Mouse (Mus musculus) heart, embryonic 15.5 days (tissue): ENCODE data around the gene Smoc1. TPM values are rescaled to one million over a fixed set of nuclear protein-coding genes. Genes with fewer than 3 reads are reported as not detected.

Experiments used
- ATAC-seq: fragments of 200-750 bp; cut with Nextera tagmentation; replicated peaks from 2 replicates; pipeline ENCODE4 v1.8.0; 2017; ENCODE audit warnings: low read depth, moderate TSS enrichment; ENCODE audit not compliant: insufficient number of reproducible peaks, insufficient read depth, low FRiP score
- H3K27ac ChIP-seq: fragments of 300-500 bp; sonication (generic); 2 replicates; pipeline ENCODE4 v1.5.1; 2015; ENCODE audit warnings: mild to moderate bottlenecking, inconsistent platforms
- H3K27me3 ChIP-seq: fragments of 300-500 bp; sonication (generic); 2 replicates; pipeline ENCODE4 v1.6.1; 2015; ENCODE audit warnings: inconsistent platforms
- H3K36me3 ChIP-seq: fragments of 300-500 bp; sonication (generic); 2 replicates; pipeline ENCODE4 v1.6.1; 2015; ENCODE audit warnings: mild to moderate bottlenecking, inconsistent platforms
- H3K4me1 ChIP-seq: fragments of 300-500 bp; sonication (generic); replicated peaks from 2 replicates; pipeline ENCODE4 v1.6.1; 2015; ENCODE audit warnings: inconsistent platforms
- H3K4me2 ChIP-seq: fragments of 300-500 bp; sonication (generic); 2 replicates; pipeline ENCODE4 v1.6.1; 2015; ENCODE audit warnings: inconsistent platforms, mild to moderate bottlenecking, moderate library complexity
- H3K4me3 ChIP-seq: fragments of 300-500 bp; sonication (generic); 2 replicates; pipeline ENCODE4 v1.5.1; 2015; ENCODE audit warnings: mild to moderate bottlenecking, inconsistent platforms
- H3K9ac ChIP-seq: fragments of 300-500 bp; sonication (generic); 2 replicates; pipeline ENCODE4 v1.6.1; 2015; ENCODE audit warnings: mild to moderate bottlenecking, inconsistent platforms
- H3K9me3 ChIP-seq: fragments of 300-500 bp; sonication (generic); replicated peaks from 2 replicates; pipeline ENCODE4 v1.6.1; 2016; ENCODE audit warnings: inconsistent platforms
- WGBS: fragments of 180-500 bp; shearing (Covaris S2); methylation state at CpG from one replicate; pipeline ENCODE4 v1.1.7; 2015; ENCODE audit warnings: mixed read lengths; 5-methylcytosine and 5-hydroxymethylcytosine counted together
- polyA plus RNA-seq: library from polyadenylated mRNA; unstranded; fragments of >200 nt; fragmentation: Nextera tagmentation; extraction: Ambion mirVana; gene quantifications from 2 replicates; pipeline ENCODE4 v1.2.1, GENCODE M21; 2015

Gene Smoc1
- polyA plus RNA-seq, 1 experiment from 2014 or later: 7.0 TPM

DNA sequence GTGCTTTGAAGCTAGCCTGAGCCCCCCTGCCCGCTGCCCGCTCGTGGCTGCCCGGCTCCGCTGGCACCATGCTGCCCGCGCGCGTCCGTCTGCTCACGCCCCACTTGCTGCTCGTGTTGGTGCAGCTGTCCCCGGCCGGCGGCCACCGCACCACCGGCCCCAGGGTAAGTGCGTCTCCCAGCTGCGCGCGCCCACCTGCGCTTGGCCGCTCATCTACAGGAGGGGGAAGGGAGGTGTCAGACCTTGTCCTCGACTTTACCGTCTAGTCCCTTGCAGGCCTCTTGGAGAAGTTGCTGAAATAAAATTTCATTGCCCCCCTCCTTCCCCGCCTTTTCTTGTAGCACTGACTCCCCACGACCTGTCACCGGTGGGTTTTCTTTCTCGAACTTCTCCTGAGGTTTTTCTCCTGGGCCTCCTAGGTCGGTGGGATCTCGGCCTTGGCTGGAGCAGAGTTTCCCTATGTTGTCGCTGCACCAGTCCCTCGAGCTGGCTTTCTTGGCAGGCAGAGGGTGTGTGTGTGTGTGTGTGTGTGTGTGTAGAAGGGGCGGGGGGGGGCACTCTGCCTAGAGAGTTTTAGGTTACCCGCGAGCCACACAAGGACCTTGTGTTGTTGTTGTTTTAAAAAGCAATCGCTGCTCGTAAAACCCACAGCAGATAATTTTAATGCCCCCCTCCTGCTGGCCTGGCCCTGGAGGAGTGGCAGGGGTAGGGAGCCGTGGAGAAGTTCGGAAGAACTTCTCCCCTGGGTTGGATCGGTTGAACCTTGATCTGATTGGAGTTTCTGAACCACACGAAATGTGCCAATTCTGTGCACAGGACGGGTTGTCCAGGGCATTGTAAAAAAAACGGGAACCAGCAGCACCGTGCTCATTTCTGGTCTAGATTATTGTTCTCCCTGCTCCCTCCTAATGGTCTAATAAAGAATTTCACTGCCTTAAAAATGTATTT is 661 bp downstream of the Smoc1 start:
- Histone ChIP-seq H3K4me2 (peak overlapping the region; percentile 98), H3K9ac (peak overlapping the region; percentile 39; the same call in 1 of the 2 replicates), H3K4me1 (peaks cover 13% of the 10 kb centered on the region), H3K27me3 (peaks cover 56% of the 10 kb centered on the region), H3K36me3 (no peaks in the 10 kb centered on the region), H3K27ac (no peak overlapping the region), H3K9me3 (no peaks in the 10 kb centered on the region), H3K4me3 (peak overlapping the region; percentile 65)
- WGBS: 6% methylated on average over 44 of the region's 45 CpGs
- ATAC-seq: 0 out of 2 replicates have a peak, but pooled peaks have one; percentile 33

DNA sequence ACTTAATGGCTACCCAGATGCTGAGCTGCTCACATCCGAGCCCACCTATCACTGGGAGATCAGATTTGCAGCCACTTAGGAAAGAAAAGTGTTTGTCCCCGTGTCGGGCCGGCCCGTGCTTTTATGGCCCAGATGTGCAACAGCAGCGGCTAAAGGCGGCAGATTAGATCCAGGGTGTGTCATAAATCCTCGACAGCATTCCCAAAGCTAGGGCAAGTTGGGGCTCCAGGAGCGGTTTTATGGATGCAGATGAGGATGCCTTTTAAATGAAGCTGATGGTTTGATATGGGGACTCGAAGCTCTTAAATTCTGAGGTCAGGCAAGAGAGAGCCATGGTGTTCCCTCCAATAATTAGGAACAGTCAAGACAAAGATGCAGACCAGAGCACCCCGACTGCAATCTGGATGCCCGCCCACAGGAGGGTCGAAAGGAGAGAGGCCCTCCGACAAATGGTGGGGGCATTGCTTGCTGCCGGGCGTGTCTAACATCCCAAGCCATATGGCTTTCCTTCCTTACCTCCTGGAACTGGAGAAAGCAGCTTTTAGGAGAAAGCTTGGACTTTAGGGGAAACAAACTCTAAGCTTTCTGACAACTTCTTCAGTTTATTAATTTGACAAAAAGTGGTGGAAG is 1.8 kb downstream of the Smoc1 start:
- H3K4me2 ChIP-seq: peak overlapping the region; percentile 98
- H3K9ac ChIP-seq: no peak overlapping the region
- no peaks in the 10 kb centered on the region for H3K36me3 ChIP-seq
- ATAC-seq: no peak
- H3K9me3 ChIP-seq: no peaks in the 10 kb centered on the region
- peaks cover 55% of the 10 kb centered on the region for H3K27me3 ChIP-seq
- WGBS: 37% methylated on average over 16 of the region's 16 CpGs
- peak overlapping the region; percentile 65 for H3K4me3 ChIP-seq
- no peak overlapping the region for H3K27ac ChIP-seq
- H3K4me1 ChIP-seq: peaks cover 13% of the 10 kb centered on the region

DNA sequence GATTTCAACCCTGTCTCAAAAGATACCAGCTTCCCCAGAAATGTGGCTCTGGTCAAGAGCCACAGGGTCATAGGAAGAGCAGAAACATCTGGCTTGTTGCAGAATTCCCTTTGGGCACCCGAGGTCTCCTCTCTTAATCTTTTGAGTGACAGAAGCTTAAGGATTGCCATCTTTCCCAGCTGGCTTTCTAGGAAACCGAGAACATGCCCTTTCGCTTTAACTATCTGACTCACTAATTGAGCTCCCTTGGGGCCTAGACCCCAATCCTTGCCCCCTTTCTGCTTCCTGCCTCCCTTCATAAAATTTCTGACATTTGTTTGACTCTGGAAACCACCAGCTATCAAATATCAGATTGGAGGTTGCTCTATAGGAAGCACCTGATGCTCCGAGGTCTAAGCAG is 3.1 kb downstream of the Smoc1 start:
- no peaks in the 10 kb centered on the region for H3K9me3 ChIP-seq
- H3K4me1 ChIP-seq: peaks cover 13% of the 10 kb centered on the region
- no peaks in the 10 kb centered on the region for H3K36me3 ChIP-seq
- peaks cover 49% of the 10 kb centered on the region for H3K27me3 ChIP-seq
- ATAC-seq: no peak
- no peak overlapping the region for H3K9ac ChIP-seq
- no peak overlapping the region for H3K4me2 ChIP-seq
- H3K27ac ChIP-seq: no peak overlapping the region
- 57% methylated on average over 4 of the region's 4 CpGs for WGBS
- H3K4me3 ChIP-seq: no peak overlapping the region

DNA sequence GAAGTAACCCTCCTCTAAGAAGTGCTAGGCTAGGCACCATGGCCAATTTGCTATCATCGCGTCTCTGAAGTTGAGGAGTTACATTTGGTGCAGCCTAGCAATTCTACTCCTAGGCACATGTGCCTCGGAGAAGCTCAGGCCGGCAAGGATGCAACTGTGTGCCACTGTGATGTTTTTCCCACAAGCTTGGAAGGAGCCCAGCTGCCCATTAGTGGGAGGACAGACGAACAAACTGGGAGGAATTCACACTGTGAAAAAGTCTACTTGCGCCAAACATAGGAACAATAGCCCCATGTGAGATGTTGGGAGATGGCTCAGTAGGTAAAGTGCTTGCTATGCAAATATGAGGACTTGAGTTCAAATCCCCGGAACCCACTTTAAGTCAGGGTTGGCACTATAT is 5.0 kb downstream of the Smoc1 start:
- Histone ChIP-seq H3K4me2 (no peak overlapping the region), H3K27ac (no peak overlapping the region), H3K4me1 (peaks cover 6% of the 10 kb centered on the region; the same call in 1 of the 2 replicates), H3K27me3 (peaks cover 33% of the 10 kb centered on the region), H3K9ac (no peak overlapping the region), H3K4me3 (no peak overlapping the region), H3K9me3 (no peaks in the 10 kb centered on the region), H3K36me3 (no peaks in the 10 kb centered on the region)
- ATAC-seq: no peak
- 69% methylated on average over 7 of the region's 7 CpGs for WGBS

DNA sequence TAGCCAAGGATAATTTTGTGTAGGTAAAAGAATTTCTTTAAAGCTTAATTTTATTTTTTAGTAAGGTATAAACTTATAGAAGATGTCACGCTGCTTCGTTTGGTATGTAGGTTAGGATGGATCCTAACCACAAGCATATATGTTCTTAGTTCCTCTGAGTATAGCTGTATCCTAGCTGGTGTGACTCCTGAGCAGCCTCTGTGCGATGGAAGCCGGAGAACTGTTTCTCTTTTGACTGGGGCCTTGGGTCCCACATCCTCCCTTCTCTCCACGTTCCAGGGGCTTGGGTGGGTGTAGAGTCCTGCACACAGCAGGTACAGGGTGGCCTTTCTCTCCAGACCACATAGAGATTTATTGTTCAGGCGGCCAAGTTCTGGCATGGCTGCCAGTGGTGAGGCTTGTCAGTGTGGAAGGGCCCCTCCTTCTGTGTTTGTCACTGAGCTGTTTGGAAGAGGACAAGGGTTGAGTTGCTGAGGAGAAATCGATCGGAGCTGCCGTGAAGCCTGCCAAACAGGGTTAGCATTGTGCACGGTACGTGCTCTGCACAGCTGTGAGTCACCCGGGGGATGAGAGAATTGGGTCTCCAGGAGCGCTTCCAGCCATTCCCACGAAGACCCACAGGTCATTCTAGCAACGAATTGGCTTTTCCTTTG is 6.9 kb downstream of the Smoc1 start:
- no peak overlapping the region for H3K9ac ChIP-seq
- peaks cover 15% of the 10 kb centered on the region for H3K27me3 ChIP-seq
- no peaks in the 10 kb centered on the region for H3K36me3 ChIP-seq
- H3K4me1 ChIP-seq: no peaks in the 10 kb centered on the region
- H3K4me2 ChIP-seq: no peak overlapping the region
- ATAC-seq: no peak
- no peak overlapping the region for H3K4me3 ChIP-seq
- WGBS: 77% methylated on average over 15 of the region's 15 CpGs
- H3K9me3 ChIP-seq: no peaks in the 10 kb centered on the region
- no peak overlapping the region for H3K27ac ChIP-seq

DNA sequence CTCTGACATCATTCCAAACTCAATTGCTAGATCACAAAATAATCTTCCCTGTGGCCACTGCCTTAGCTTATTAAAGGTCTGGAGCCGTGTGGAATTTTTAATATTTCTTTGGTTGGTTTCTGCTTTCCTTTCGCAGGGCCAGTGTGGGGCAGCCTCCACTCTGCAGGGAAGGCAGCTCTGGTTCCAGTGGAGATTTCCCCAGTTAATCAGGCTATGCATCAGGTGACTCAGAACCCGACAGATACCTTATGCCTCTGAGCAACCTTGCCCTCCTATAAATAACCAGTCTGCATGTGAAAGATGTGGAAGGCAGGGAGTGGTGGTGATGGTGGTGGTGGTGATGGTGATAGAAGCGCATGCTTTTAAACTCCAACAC is 7.4 kb downstream of the Smoc1 start:
- ATAC-seq: no peak

DNA sequence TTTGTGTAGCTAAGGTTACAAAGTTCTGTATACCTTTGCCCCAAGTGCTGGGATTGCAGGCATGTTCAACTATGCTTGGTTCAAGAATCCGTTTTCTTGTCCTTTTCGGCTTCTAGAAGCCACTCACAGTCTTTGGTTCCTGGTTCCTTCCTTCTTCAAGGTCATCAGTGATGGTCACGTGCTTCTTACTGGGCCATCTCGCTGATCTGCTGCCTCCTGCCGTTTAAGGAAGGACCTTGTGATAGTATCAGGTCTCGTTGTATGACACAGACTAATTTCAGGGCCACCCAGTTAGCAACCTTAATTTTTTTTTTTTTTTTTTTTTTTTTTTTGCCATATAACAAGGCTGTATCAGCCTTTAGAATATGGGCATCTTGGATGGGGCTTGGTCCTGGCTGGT is 9.2 kb downstream of the Smoc1 start:
- no peak overlapping the region for H3K9ac ChIP-seq
- no peak overlapping the region for H3K4me2 ChIP-seq
- H3K27ac ChIP-seq: no peak overlapping the region
- no peak overlapping the region for H3K4me3 ChIP-seq
- 0 out of 2 replicates have a peak, but pooled peaks cover 2% of the 10 kb centered on the region for H3K27me3 ChIP-seq
- no peak for ATAC-seq
- 82% methylated on average over 6 of the region's 6 CpGs for WGBS
- no peaks in the 10 kb centered on the region for H3K4me1 ChIP-seq
- H3K9me3 ChIP-seq: no peaks in the 10 kb centered on the region
- H3K36me3 ChIP-seq: no peaks in the 10 kb centered on the region

More for the DNA sequence above, 7.4 kb downstream of the Smoc1 start:
- H3K9ac ChIP-seq: no peak overlapping the region
- H3K4me3 ChIP-seq: no peak overlapping the region
- WGBS: 68% methylated on average over 4 of the region's 4 CpGs
- H3K27ac ChIP-seq: no peak overlapping the region
- no peaks in the 10 kb centered on the region for H3K4me1 ChIP-seq
- H3K4me2 ChIP-seq: no peak overlapping the region
- no peaks in the 10 kb centered on the region for H3K9me3 ChIP-seq
- no peaks in the 10 kb centered on the region for H3K36me3 ChIP-seq
- peaks cover 13% of the 10 kb centered on the region; the same call in 1 of the 2 replicates for H3K27me3 ChIP-seq

DNA sequence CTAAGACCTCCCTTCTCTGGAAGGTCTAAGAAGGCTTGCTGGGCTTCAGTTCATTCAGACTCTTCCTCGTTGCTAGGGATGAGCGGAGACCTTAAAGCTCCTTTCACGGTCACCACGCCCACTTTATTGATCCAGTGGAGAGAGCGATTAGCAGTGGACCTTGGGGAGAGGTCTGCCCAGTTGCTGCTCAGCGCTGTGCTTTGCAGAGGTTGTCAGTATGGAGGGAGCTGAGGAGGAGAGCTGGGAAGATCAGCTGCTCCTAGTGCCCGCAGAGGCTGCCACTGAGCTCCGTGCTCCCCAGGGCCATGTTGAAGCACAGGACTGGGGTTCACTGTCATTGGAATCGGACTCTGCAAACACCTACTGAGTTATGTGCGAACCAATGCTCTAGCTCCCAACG is 17.0 kb downstream of the Smoc1 start:
- H3K27me3 ChIP-seq: no peaks in the 10 kb centered on the region
- no peak for ATAC-seq
- H3K4me1 ChIP-seq: no peaks in the 10 kb centered on the region
- H3K4me3 ChIP-seq: no peak overlapping the region
- no peak overlapping the region for H3K27ac ChIP-seq
- no peak overlapping the region for H3K4me2 ChIP-seq
- H3K9ac ChIP-seq: no peak overlapping the region
- H3K36me3 ChIP-seq: no peaks in the 10 kb centered on the region
- WGBS: 82% methylated on average over 11 of the region's 11 CpGs
- no peaks in the 10 kb centered on the region for H3K9me3 ChIP-seq

DNA sequence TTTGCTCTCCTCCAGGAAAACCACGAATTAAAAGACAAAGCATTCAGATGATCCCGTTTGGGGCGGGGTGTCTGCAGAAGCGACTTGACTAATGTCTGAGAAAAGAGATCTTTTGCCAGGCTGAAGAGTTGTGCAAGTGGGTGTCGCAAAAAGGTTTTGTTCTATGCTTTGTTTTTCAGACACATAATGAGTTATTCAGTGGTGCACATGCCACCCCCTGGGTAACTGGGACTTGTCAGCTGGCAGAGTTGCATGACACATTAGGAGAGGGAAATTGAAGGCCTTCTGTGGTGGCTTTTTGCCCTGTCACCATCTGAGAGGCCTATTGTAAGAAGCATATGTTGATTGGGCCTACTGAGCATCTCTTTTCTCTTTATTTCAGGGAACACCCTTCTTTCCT is 20.3 kb downstream of the Smoc1 start:
- ATAC-seq: no peak
- WGBS: 77% methylated on average over 5 of the region's 5 CpGs
- Histone ChIP-seq H3K4me2 (no peak overlapping the region), H3K27me3 (no peaks in the 10 kb centered on the region), H3K36me3 (no peaks in the 10 kb centered on the region), H3K4me1 (no peaks in the 10 kb centered on the region), H3K4me3 (no peak overlapping the region), H3K9ac (no peak overlapping the region), H3K9me3 (no peaks in the 10 kb centered on the region), H3K27ac (no peak overlapping the region)

DNA sequence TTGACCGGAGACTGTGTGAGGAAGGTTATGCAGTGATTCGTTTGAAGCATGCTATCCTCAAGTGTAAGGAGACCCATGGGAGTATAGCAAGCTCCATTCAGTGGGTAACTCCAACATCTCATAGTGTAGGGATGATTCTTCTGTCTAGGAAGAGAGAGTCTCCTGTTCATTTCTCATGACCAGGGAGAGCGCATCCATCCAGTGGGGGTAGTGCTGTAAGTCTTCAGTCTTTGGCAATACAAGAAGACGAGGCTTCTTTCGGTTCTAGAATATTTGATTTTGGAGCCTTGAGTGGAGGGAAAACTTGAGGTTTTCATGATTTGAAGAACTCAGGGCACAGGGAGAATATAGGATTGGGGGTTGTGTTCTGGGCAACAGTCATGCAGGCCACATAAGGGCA is 23.1 kb downstream of the Smoc1 start:
- 89% methylated on average over 5 of the region's 5 CpGs for WGBS
- Histone ChIP-seq H3K9me3 (no peaks in the 10 kb centered on the region), H3K4me3 (no peak overlapping the region), H3K36me3 (no peaks in the 10 kb centered on the region), H3K27ac (no peak overlapping the region), H3K4me2 (no peak overlapping the region), H3K4me1 (no peaks in the 10 kb centered on the region), H3K27me3 (no peaks in the 10 kb centered on the region), H3K9ac (no peak overlapping the region)
- ATAC-seq: no peak

DNA sequence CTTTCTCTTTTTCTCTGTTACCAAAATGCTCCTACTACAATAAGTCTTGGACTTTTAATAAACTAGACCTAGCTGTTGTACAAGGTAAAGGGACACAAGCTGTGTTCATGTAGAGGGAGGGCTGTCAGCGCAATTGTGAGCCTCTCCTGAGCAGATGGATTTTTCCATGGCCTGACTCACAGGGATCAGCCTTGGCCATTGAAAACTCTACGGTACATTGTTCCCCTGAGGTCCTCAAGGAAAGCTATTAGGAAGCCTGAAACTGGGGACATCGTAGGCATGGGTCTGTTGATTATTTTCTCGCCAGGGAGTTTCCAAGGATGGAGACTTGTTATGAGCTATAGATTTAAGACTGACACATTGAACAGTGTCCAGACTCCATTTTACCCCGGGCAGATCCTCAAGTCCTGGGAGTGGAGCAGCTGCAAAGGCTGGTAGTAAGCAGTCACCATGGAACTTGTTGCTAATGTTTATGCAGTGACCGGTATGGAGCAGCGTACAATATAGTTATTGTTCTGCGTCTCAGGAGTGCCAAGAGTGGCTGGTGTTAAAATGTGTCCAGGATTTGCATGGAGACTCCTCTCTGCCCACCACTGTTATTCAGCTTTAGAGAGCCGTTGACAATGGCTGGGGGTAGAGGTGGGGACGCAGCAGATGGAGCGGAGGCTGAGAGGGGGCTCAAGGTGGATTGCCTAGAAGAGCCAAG is 28.5 kb downstream of the Smoc1 start:
- no peaks in the 10 kb centered on the region for H3K27me3 ChIP-seq
- H3K9me3 ChIP-seq: no peaks in the 10 kb centered on the region
- 0 out of 2 replicates have a peak, but pooled peaks cover 3% of the 10 kb centered on the region for H3K4me1 ChIP-seq
- no peak overlapping the region for H3K27ac ChIP-seq
- ATAC-seq: no peak
- no peak overlapping the region for H3K9ac ChIP-seq
- 72% methylated on average over 11 of the region's 11 CpGs for WGBS
- H3K4me3 ChIP-seq: no peak overlapping the region
- no peaks in the 10 kb centered on the region for H3K36me3 ChIP-seq
- no peak overlapping the region for H3K4me2 ChIP-seq
